Mouse (Mus musculus) embryonic facial prominence, embryonic 14.5 days (tissue): ENCODE measurements around the gene Rad51b. TPM values are rescaled to one million over a fixed set of nuclear protein-coding genes. Genes with fewer than 3 reads are reported as not detected.

ENCODE experiments used
- ATAC-seq: fragments of 200-750 bp; cut with Nextera tagmentation; 2 replicates; pipeline ENCODE4 v1.8.0; 2017; ENCODE audit warnings: low read depth, moderate number of reproducible peaks, moderate TSS enrichment
- DNase-seq: peaks from one replicate; pipeline ENCODE4 v3.0.0-alpha.2; 2015; ENCODE audit warnings: low spot score
- H3K27ac ChIP-seq: fragments of 300-500 bp; sonication (generic); replicated peaks from 2 replicates; pipeline ENCODE4 v1.5.1; 2014; ENCODE audit warnings: low read depth, mild to moderate bottlenecking, low read length, moderate library complexity
- H3K27me3 ChIP-seq: fragments of 300-500 bp; sonication (generic); replicated peaks from 2 replicates; pipeline ENCODE4 v1.6.1; 2014; ENCODE audit warnings: low read length; ENCODE audit not compliant: control insufficient read depth, insufficient read depth
- H3K36me3 ChIP-seq: fragments of 300-500 bp; sonication (generic); 2 replicates; pipeline ENCODE4 v1.6.1; 2014; ENCODE audit warnings: low read length, mixed read lengths; ENCODE audit not compliant: control insufficient read depth, insufficient read depth
- H3K4me1 ChIP-seq: fragments of 300-500 bp; sonication (generic); 2 replicates; pipeline ENCODE4 v1.6.1; 2014; ENCODE audit warnings: antibody characterized with exemption, low read length; ENCODE audit not compliant: control insufficient read depth, insufficient read depth
- H3K4me2 ChIP-seq: fragments of 300-500 bp; sonication (generic); 2 replicates; pipeline ENCODE4 v1.6.1; 2014; ENCODE audit warnings: low read depth, mild to moderate bottlenecking, low read length, moderate library complexity, mixed read lengths
- H3K4me3 ChIP-seq: fragments of 300-500 bp; sonication (generic); 2 replicates; pipeline ENCODE4 v1.5.1; 2014; ENCODE audit warnings: low read depth, mild to moderate bottlenecking, low read length
- H3K9ac ChIP-seq: fragments of 300-500 bp; sonication (generic); 2 replicates; pipeline ENCODE4 v1.6.1; 2014; ENCODE audit warnings: low read depth, mild to moderate bottlenecking, low read length, moderate library complexity, mixed read lengths
- H3K9me3 ChIP-seq: fragments of 300-500 bp; sonication (generic); 2 replicates; pipeline ENCODE4 v1.6.1; 2016; ENCODE audit warnings: low read length; ENCODE audit not compliant: control insufficient read depth
- WGBS: fragments of 180-500 bp; shearing (Covaris S2); extraction: QIAGEN DNeasy Blood & Tissue Kit; methylation state at CpG from one replicate; pipeline ENCODE4 v1.1.7; 2014; 5-methylcytosine and 5-hydroxymethylcytosine counted together
- polyA plus RNA-seq: library from polyadenylated mRNA; unstranded; fragments of >200 nt; fragmentation: Nextera tagmentation; extraction: Ambion mirVana; gene quantifications from 2 replicates; pipeline ENCODE4 v1.2.1, GENCODE M21; 2014

Rad51b gene
- polyA plus RNA-seq, 1 experiment from 2014 or later = 5.1 TPM

GRCm38 (mm10) chr12:79679941-79680697 lies 383.0 kb downstream of the Rad51b start:
- no peak overlapping the region for H3K4me3 ChIP-seq
- no peak overlapping the region for H3K9ac ChIP-seq
- H3K9me3 ChIP-seq = no peaks in the 10 kb centered on the region
- H3K36me3 ChIP-seq = no peaks in the 10 kb centered on the region
- H3K27me3 ChIP-seq = no peaks in the 10 kb centered on the region
- H3K4me2 ChIP-seq = no peak overlapping the region
- H3K27ac ChIP-seq = peak overlapping the region; percentile 79
- DNase-seq (peak; percentile 88), ATAC-seq (peak; percentile 69)
- 53% methylated on average over 9 of the region's 9 CpGs for whole genome bisulfite sequencing
- H3K4me1 ChIP-seq = peaks cover 75% of the 10 kb centered on the region

DNA sequence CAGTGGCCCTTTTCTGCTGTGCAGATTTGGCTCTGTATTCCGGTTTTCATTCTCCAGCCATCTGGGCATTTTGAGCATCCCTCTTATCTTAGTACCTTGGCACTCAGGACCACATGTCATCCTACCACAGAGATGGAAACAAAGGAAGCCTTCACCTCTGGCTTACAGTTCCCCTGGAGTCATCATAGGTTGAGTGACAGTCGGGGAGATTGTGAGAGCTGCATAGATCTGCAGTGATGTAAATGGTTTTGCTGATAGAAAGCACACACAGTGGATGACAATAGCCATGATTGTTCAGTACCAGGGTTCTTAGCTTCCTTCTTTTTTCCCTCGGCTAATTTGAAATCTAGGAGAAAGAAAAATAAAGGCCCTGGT lies 383.6 kb downstream of the Rad51b start:
- Histone ChIP-seq H3K36me3 (no peaks in the 10 kb centered on the region), H3K4me3 (no peak overlapping the region), H3K4me1 (peaks cover 70% of the 10 kb centered on the region), H3K27ac (peak overlapping the region; percentile 79), H3K9ac (no peak overlapping the region), H3K27me3 (no peaks in the 10 kb centered on the region), H3K4me2 (no peak overlapping the region), H3K9me3 (no peaks in the 10 kb centered on the region)
- WGBS = 33% methylated on average over 3 of the region's 3 CpGs
- ATAC-seq = no peak
- no peak for DNase-seq

DNA sequence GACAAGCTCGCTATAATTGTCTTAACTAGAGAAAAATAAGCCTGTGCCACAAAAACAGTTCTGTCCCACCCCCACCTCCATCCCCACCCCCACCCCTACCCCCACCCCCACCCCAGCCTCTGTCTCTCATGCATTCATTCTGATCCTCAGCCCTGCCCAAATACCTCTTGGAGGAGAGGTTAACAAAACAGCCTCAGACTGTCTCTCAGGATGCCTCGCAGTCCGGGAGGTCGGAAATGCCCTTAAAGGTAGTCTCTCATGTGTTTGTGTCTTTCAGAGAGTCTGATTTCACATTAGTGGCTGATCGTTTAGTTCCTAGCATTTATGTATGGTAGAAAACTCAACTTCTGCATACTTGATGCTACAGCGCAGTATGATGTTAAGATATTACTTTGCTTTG lies 384.5 kb downstream of the Rad51b start:
- Histone ChIP-seq H3K27ac (peak overlapping the region; percentile 50; the same call in 1 of the 2 replicates), H3K9me3 (no peaks in the 10 kb centered on the region), H3K4me1 (peaks cover 67% of the 10 kb centered on the region), H3K4me3 (no peak overlapping the region), H3K27me3 (no peaks in the 10 kb centered on the region), H3K36me3 (no peaks in the 10 kb centered on the region), H3K9ac (no peak overlapping the region), H3K4me2 (no peak overlapping the region)
- 53% methylated on average over 6 of the region's 6 CpGs for whole genome bisulfite sequencing
- ATAC-seq (no peak), DNase-seq (no peak)

DNA sequence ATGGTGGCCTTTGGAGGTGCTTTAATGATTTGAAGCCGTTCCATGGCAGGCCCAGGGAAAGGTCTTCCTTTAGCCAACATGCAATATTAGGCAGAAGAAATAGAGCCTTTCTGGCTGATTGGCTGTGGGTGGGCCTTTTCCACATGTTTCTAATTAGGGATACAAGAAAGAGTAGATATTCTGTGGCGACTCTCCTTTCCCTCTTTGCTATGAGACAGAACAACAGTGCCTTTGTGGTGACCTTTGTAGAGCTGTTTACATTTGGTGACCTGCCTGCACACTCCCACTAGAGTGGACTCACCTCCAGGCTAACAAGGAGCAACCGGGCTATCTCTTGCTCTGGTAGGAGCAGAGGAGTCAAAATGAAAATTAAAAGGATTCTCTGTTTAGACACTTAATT lies 386.3 kb downstream of the Rad51b start:
- no peak overlapping the region for H3K9ac ChIP-seq
- peaks cover 68% of the 10 kb centered on the region for H3K4me1 ChIP-seq
- H3K4me2 ChIP-seq = no peak overlapping the region
- no peaks in the 10 kb centered on the region for H3K36me3 ChIP-seq
- ATAC-seq (no peak), DNase-seq (peak; percentile 79)
- H3K27ac ChIP-seq = peak overlapping the region; percentile 64
- 19% methylated on average over 3 of the region's 3 CpGs for WGBS
- H3K27me3 ChIP-seq = no peaks in the 10 kb centered on the region
- no peaks in the 10 kb centered on the region for H3K9me3 ChIP-seq
- no peak overlapping the region for H3K4me3 ChIP-seq

DNA sequence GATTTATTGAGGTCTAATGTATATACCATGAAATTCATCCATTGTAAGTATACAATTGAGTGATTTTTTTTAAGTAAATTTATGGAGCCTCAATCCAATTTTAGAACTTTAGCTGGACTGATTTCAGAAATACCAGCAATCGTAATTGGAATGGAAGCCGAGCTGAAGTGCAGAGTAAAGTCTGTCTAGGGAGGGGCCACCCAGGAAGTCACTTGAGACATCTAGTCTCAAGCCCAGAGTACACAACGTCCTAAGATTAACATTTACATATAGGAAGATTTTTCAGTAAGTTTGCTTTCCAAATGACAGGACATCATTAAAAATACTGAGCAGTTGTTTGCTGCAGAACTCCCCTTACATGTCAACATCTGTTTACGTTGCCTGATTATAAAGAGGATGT lies 386.7 kb downstream of the Rad51b start:
- Histone ChIP-seq H3K27ac (peak overlapping the region; percentile 64; the same call in 1 of the 2 replicates), H3K4me1 (peaks cover 68% of the 10 kb centered on the region)

GRCm38 (mm10) chr12:79684338-79684737 lies 387.3 kb downstream of the Rad51b start:
- Histone ChIP-seq H3K27ac (peak overlapping the region; percentile 64; the same call in 1 of the 2 replicates), H3K9ac (no peak overlapping the region), H3K36me3 (no peaks in the 10 kb centered on the region), H3K4me3 (no peak overlapping the region), H3K4me2 (no peak overlapping the region), H3K9me3 (no peaks in the 10 kb centered on the region), H3K27me3 (no peaks in the 10 kb centered on the region), H3K4me1 (peaks cover 63% of the 10 kb centered on the region)
- DNase-seq (no peak), ATAC-seq (no peak)
- WGBS = 82% methylated on average over 2 of the region's 2 CpGs

More for the DNA sequence above, 386.7 kb downstream of the Rad51b start:
- DNase-seq = peak; percentile 61
- WGBS = 33% methylated on average over 4 of the region's 4 CpGs
- no peak for ATAC-seq
- Histone ChIP-seq H3K9ac (no peak overlapping the region), H3K9me3 (no peaks in the 10 kb centered on the region), H3K36me3 (no peaks in the 10 kb centered on the region), H3K27me3 (no peaks in the 10 kb centered on the region), H3K4me3 (no peak overlapping the region), H3K4me2 (no peak overlapping the region)

GRCm38 (mm10) chr12:79686594-79687325 lies 389.7 kb downstream of the Rad51b start:
- no peak overlapping the region for H3K4me2 ChIP-seq
- H3K27me3 ChIP-seq = no peaks in the 10 kb centered on the region
- peaks cover 39% of the 10 kb centered on the region for H3K4me1 ChIP-seq
- H3K9ac ChIP-seq = no peak overlapping the region
- no peak overlapping the region for H3K4me3 ChIP-seq
- 48% methylated on average over 9 of the region's 9 CpGs for WGBS
- ATAC-seq = peak; percentile 46
- no peaks in the 10 kb centered on the region for H3K9me3 ChIP-seq
- no peak for DNase-seq
- H3K36me3 ChIP-seq = no peaks in the 10 kb centered on the region
- peak overlapping the region; percentile 63 for H3K27ac ChIP-seq

GRCm38 (mm10) chr12:79687683-79688386 lies 390.8 kb downstream of the Rad51b start:
- H3K27me3 ChIP-seq = no peaks in the 10 kb centered on the region
- no peak overlapping the region for H3K4me3 ChIP-seq
- ATAC-seq (peak; percentile 42; the same call in 1 of the 2 replicates), DNase-seq (no peak)
- H3K27ac ChIP-seq = no peak overlapping the region
- H3K4me1 ChIP-seq = peaks cover 29% of the 10 kb centered on the region
- no peaks in the 10 kb centered on the region for H3K36me3 ChIP-seq
- H3K9ac ChIP-seq = no peak overlapping the region
- H3K9me3 ChIP-seq = no peaks in the 10 kb centered on the region
- WGBS = 66% methylated on average over 7 of the region's 7 CpGs
- no peak overlapping the region for H3K4me2 ChIP-seq
